Mouse (Mus musculus) forebrain, embryonic 14.5 days (tissue): ENCODE data around the gene Sult2b1. TPM values are rescaled to one million over a fixed set of nuclear protein-coding genes. Genes with fewer than 3 reads are reported as not detected.

Experiments used
- ATAC-seq: fragments of 200-750 bp; cut with Nextera tagmentation; 2 replicates; pipeline ENCODE4 v1.8.0; 2017; ENCODE audit warnings: mild to moderate bottlenecking, moderate library complexity
- DNase-seq: peaks from one replicate; pipeline ENCODE4 v3.0.0-alpha.2; 2015; ENCODE audit warnings: low spot score
- H3K27ac ChIP-seq: fragments of 300-500 bp; sonication (generic); 2 replicates; pipeline ENCODE4 v1.5.1; 2014; ENCODE audit warnings: low read depth, mild to moderate bottlenecking, control low read depth, low read length, moderate library complexity
- H3K27me3 ChIP-seq: fragments of 300-500 bp; sonication (generic); replicated peaks from 2 replicates; pipeline ENCODE4 v1.6.1; 2014; ENCODE audit warnings: low read length, control low read depth, mixed read lengths; ENCODE audit not compliant: control insufficient read depth, insufficient read depth
- H3K36me3 ChIP-seq: fragments of 300-500 bp; sonication (generic); 2 replicates; pipeline ENCODE4 v1.6.1; 2014; ENCODE audit warnings: low read length, control low read depth; ENCODE audit not compliant: control insufficient read depth, insufficient read depth
- H3K4me1 ChIP-seq: fragments of 300-500 bp; sonication (generic); 2 replicates; pipeline ENCODE4 v1.6.1; 2014; ENCODE audit warnings: antibody characterized with exemption, low read length, control low read depth; ENCODE audit not compliant: control insufficient read depth, insufficient read depth
- H3K4me2 ChIP-seq: fragments of 300-500 bp; sonication (generic); 2 replicates; pipeline ENCODE4 v1.6.1; 2014; ENCODE audit warnings: mild to moderate bottlenecking, control low read depth, low read length
- H3K4me3 ChIP-seq: fragments of 300-500 bp; sonication (generic); 2 replicates; pipeline ENCODE4 v1.5.1; 2014; ENCODE audit warnings: low read depth, low read length, control low read depth
- H3K9ac ChIP-seq: fragments of 300-500 bp; sonication (generic); 2 replicates; pipeline ENCODE4 v1.6.1; 2014; ENCODE audit warnings: mild to moderate bottlenecking, low read length, control low read depth, moderate library complexity
- H3K9me3 ChIP-seq: fragments of 300-500 bp; sonication (generic); replicated peaks from 2 replicates; pipeline ENCODE4 v1.6.1; 2016; ENCODE audit warnings: low read length, control low read depth, mixed read lengths; ENCODE audit not compliant: control insufficient read depth
- WGBS: fragments of 180-500 bp; shearing (Covaris S2); extraction: QIAGEN DNeasy Blood & Tissue Kit; methylation state at CpG from one replicate; pipeline ENCODE4 v1.1.7; 2014; 5-methylcytosine and 5-hydroxymethylcytosine counted together
- polyA plus RNA-seq: library from polyadenylated mRNA; unstranded; fragments of >200 nt; fragmentation: Nextera tagmentation; extraction: Ambion mirVana; gene quantifications from 2 replicates; pipeline ENCODE4 v1.2.1, GENCODE M21; 2014

The Sult2b1 gene
- polyA plus RNA-seq, 1 experiment from 2014 or later, result 4.0 TPM

GRCm38 (mm10) chr7:45786661-45787413 lies 2.4 kb upstream of the Sult2b1 start:
- Histone ChIP-seq H3K27me3 (no peaks in the 10 kb centered on the region), H3K36me3 (peaks cover 47% of the 10 kb centered on the region), H3K4me2 (peak overlapping the region; percentile 82), H3K4me1 (0 out of 2 replicates have a peak, but pooled peaks cover 3% of the 10 kb centered on the region), H3K9ac (peak overlapping the region; percentile 95), H3K27ac (no peak overlapping the region; the same call in 1 of the 2 replicates), H3K9me3 (no peaks in the 10 kb centered on the region), H3K4me3 (peak overlapping the region; percentile 98)
- DNase-seq (peak; percentile 67), ATAC-seq (0 out of 2 replicates have a peak, but pooled peaks have one; percentile 8)
- 9% methylated on average over 15 of the region's 17 CpGs for WGBS

- ATAC-seq, result peak; percentile 40
- H3K4me1 ChIP-seq, result 0 out of 2 replicates have a peak, but pooled peaks cover 3% of the 10 kb centered on the region
- DNase-seq, result peak; percentile 87
- peak overlapping the region; percentile 95 for H3K9ac ChIP-seq
- peaks cover 40% of the 10 kb centered on the region for H3K36me3 ChIP-seq
- no peaks in the 10 kb centered on the region for H3K9me3 ChIP-seq
- H3K4me3 ChIP-seq, result peak overlapping the region; percentile 98
- WGBS, result under 1% methylated on average over 14 of the region's 14 CpGs
- peak overlapping the region; percentile 82 for H3K4me2 ChIP-seq
- peak overlapping the region; percentile 98; the same call in 1 of the 2 replicates for H3K27ac ChIP-seq
- H3K27me3 ChIP-seq, result no peaks in the 10 kb centered on the region
Measured at GRCm38 (mm10) chr7:45786136-45786578, 1.7 kb upstream of the Sult2b1 start.

- Histone ChIP-seq H3K27ac (peak overlapping the region; percentile 98), H3K4me1 (0 out of 2 replicates have a peak, but pooled peaks cover 3% of the 10 kb centered on the region), H3K9me3 (no peaks in the 10 kb centered on the region), H3K4me3 (peak overlapping the region; percentile 98), H3K36me3 (peaks cover 34% of the 10 kb centered on the region), H3K27me3 (no peaks in the 10 kb centered on the region), H3K9ac (peak overlapping the region; percentile 95), H3K4me2 (peak overlapping the region; percentile 82)
- ATAC-seq, result peak; percentile 51
- DNase-seq, result no peak
- under 1% methylated on average over 37 of the region's 42 CpGs for WGBS
Measured at GRCm38 (mm10) chr7:45785388-45786135, 1.1 kb upstream of the Sult2b1 start.

GRCm38 (mm10) chr7:45783511-45784091 lies 868 bp downstream of the Sult2b1 start, which contains the start of gene Lmtk3:
Gene Lmtk3 (plus strand): TSS chr7:45783738.
- Histone ChIP-seq H3K9ac (peak within 1 kb of the TSS; percentile 95), H3K27me3 (no peaks in the 10 kb centered on the region), H3K4me1 (peaks cover 11% of the 10 kb centered on the region; the same call in 1 of the 2 replicates), H3K4me3 (peak within 1 kb of the TSS; percentile 98), H3K4me2 (peak within 1 kb of the TSS; percentile 82), H3K27ac (peak within 1 kb of the TSS; percentile 98), H3K36me3 (peaks cover 14% of the 10 kb centered on the region), H3K9me3 (no peaks in the 10 kb centered on the region)
- WGBS, result under 1% methylated on average over 38 of the region's 38 CpGs
- DNase-seq (peak; percentile 84), ATAC-seq (peak; percentile 37)

GRCm38 (mm10) chr7:45782271-45782670 lies 2.2 kb downstream of the Sult2b1 start:
- Histone ChIP-seq H3K4me3 (no peak overlapping the region), H3K36me3 (peaks cover under 1% of the 10 kb centered on the region), H3K9ac (no peak overlapping the region), H3K27me3 (no peaks in the 10 kb centered on the region), H3K4me2 (no peak overlapping the region), H3K27ac (no peak overlapping the region), H3K4me1 (peaks cover 11% of the 10 kb centered on the region; the same call in 1 of the 2 replicates), H3K9me3 (no peaks in the 10 kb centered on the region)
- WGBS, result 69% methylated on average over 4 of the region's 4 CpGs
- ATAC-seq (no peak), DNase-seq (no peak)

GRCm38 (mm10) chr7:45779081-45779641 lies 5.3 kb downstream of the Sult2b1 start:
- Histone ChIP-seq H3K4me1 (peaks cover 8% of the 10 kb centered on the region; the same call in 1 of the 2 replicates), H3K27me3 (no peaks in the 10 kb centered on the region), H3K36me3 (no peaks in the 10 kb centered on the region), H3K4me2 (peak overlapping the region; percentile 35), H3K9me3 (no peaks in the 10 kb centered on the region), H3K27ac (no peak overlapping the region), H3K9ac (peak overlapping the region; percentile 32; the same call in 1 of the 2 replicates), H3K4me3 (no peak overlapping the region)
- WGBS, result 22% methylated on average over 22 of the region's 22 CpGs
- ATAC-seq (0 out of 2 replicates have a peak, but pooled peaks have one; percentile 4), DNase-seq (peak; percentile 41)

GRCm38 (mm10) chr7:45775237-45775636 lies 9.2 kb downstream of the Sult2b1 start:
- no peak overlapping the region for H3K27ac ChIP-seq
- no peak overlapping the region for H3K9ac ChIP-seq
- 86% methylated on average over 7 of the region's 7 CpGs for WGBS
- DNase-seq (no peak), ATAC-seq (no peak)
- H3K36me3 ChIP-seq, result no peaks in the 10 kb centered on the region
- H3K4me2 ChIP-seq, result no peak overlapping the region
- H3K4me1 ChIP-seq, result peaks cover 8% of the 10 kb centered on the region; the same call in 1 of the 2 replicates
- no peaks in the 10 kb centered on the region for H3K9me3 ChIP-seq
- H3K4me3 ChIP-seq, result no peak overlapping the region
- H3K27me3 ChIP-seq, result no peaks in the 10 kb centered on the region

- no peak for ATAC-seq
- Histone ChIP-seq H3K9me3 (no peaks in the 10 kb centered on the region), H3K4me2 (no peak overlapping the region), H3K4me1 (no peaks in the 10 kb centered on the region), H3K9ac (no peak overlapping the region), H3K27me3 (no peaks in the 10 kb centered on the region), H3K4me3 (no peak overlapping the region), H3K36me3 (no peaks in the 10 kb centered on the region), H3K27ac (no peak overlapping the region)
- WGBS, result 58% methylated on average over 4 of the region's 4 CpGs
- no peak for DNase-seq
Measured at GRCm38 (mm10) chr7:45771101-45771500, 13.4 kb downstream of the Sult2b1 start.
